Mouse (Mus musculus): Measurements from ENCODE around the gene Gpr89. TPM values are rescaled to one million over a fixed set of nuclear protein-coding genes. Genes with fewer than 3 reads are reported as not detected.

Gpr89 gene
- polyA plus RNA-seq, 1 experiment from 2014 or later = 37.0 TPM

- Histone ChIP-seq H3K27ac (replicated peaks; ENCODE audit: low read depth, low read length) (no peak overlapping the region), H3K4me3 (ENCODE audit: low read depth, low read length) (no peak overlapping the region), H3K9me3 (ENCODE audit: control insufficient read depth, low read length) (no peaks in the 10 kb centered on the region), H3K9ac (ENCODE audit: low read length) (no peak overlapping the region), H3K36me3 (ENCODE audit: control insufficient read depth, insufficient read depth, low read length) (no peaks in the 10 kb centered on the region), H3K27me3 (ENCODE audit: control insufficient read depth, insufficient read depth, low read length) (no peaks in the 10 kb centered on the region), H3K4me2 (ENCODE audit: low read depth, severe bottlenecking) (no peak overlapping the region), H3K4me1 (ENCODE audit: control insufficient read depth, insufficient read depth, low read length) (no peaks in the 10 kb centered on the region)
- 95% methylated on average over 5 of the region's 5 CpGs for WGBS
- DNase-seq (ENCODE audit: low spot score) (no peak), ATAC-seq (ENCODE audit: insufficient number of reproducible peaks, low FRiP score, low TSS enrichment, low read depth) (no peak)
These were observed 44.6 kb downstream of the Gpr89 start for GRCm38 (mm10) chr3:96860498-96860897.

- no peak overlapping the region for H3K27ac ChIP-seq (replicated peaks; ENCODE audit: low read depth, low read length)
- H3K4me1 ChIP-seq (ENCODE audit: control insufficient read depth, insufficient read depth, low read length) = no peaks in the 10 kb centered on the region
- no peak overlapping the region for H3K4me2 ChIP-seq (ENCODE audit: low read depth, severe bottlenecking)
- no peaks in the 10 kb centered on the region for H3K36me3 ChIP-seq (ENCODE audit: control insufficient read depth, insufficient read depth, low read length)
- no peak for DNase-seq (ENCODE audit: low spot score)
- H3K27me3 ChIP-seq (ENCODE audit: control insufficient read depth, insufficient read depth, low read length) = no peaks in the 10 kb centered on the region
- no peaks in the 10 kb centered on the region for H3K9me3 ChIP-seq (ENCODE audit: control insufficient read depth, low read length)
- WGBS = 73% methylated on average over 2 of the region's 3 CpGs
- H3K9ac ChIP-seq (ENCODE audit: low read length) = no peak overlapping the region
- H3K4me3 ChIP-seq (ENCODE audit: low read depth, low read length) = no peak overlapping the region
- no peak for ATAC-seq (ENCODE audit: insufficient number of reproducible peaks, low FRiP score, low TSS enrichment, low read depth)
These were observed 49.3 kb downstream of the Gpr89 start for GRCm38 (mm10) chr3:96855833-96856232.

GRCm38 (mm10) chr3:96854376-96854775 is 50.8 kb downstream of the Gpr89 start:
- Histone ChIP-seq H3K9me3 (ENCODE audit: control insufficient read depth, low read length) (no peaks in the 10 kb centered on the region), H3K36me3 (ENCODE audit: control insufficient read depth, insufficient read depth, low read length) (no peaks in the 10 kb centered on the region), H3K4me1 (ENCODE audit: control insufficient read depth, insufficient read depth, low read length) (no peaks in the 10 kb centered on the region), H3K9ac (ENCODE audit: low read length) (no peak overlapping the region), H3K4me3 (ENCODE audit: low read depth, low read length) (no peak overlapping the region), H3K4me2 (ENCODE audit: low read depth, severe bottlenecking) (no peak overlapping the region), H3K27me3 (ENCODE audit: control insufficient read depth, insufficient read depth, low read length) (no peaks in the 10 kb centered on the region), H3K27ac (replicated peaks; ENCODE audit: low read depth, low read length) (no peak overlapping the region)
- ATAC-seq (ENCODE audit: insufficient number of reproducible peaks, low FRiP score, low TSS enrichment, low read depth) (no peak), DNase-seq (ENCODE audit: low spot score) (no peak)
- 86% methylated on average over 4 of the region's 4 CpGs for WGBS

GRCm38 (mm10) chr3:96852561-96852960 is 52.6 kb downstream of the Gpr89 start:
- H3K27me3 ChIP-seq (ENCODE audit: control insufficient read depth, insufficient read depth, low read length) = no peaks in the 10 kb centered on the region
- H3K4me3 ChIP-seq (ENCODE audit: low read depth, low read length) = no peak overlapping the region
- no peak overlapping the region for H3K27ac ChIP-seq (replicated peaks; ENCODE audit: low read depth, low read length)
- no peaks in the 10 kb centered on the region for H3K36me3 ChIP-seq (ENCODE audit: control insufficient read depth, insufficient read depth, low read length)
- no peak for ATAC-seq (ENCODE audit: insufficient number of reproducible peaks, low FRiP score, low TSS enrichment, low read depth)
- no peaks in the 10 kb centered on the region for H3K9me3 ChIP-seq (ENCODE audit: control insufficient read depth, low read length)
- no peak for DNase-seq (ENCODE audit: low spot score)
- 0 out of 2 replicates have a peak, but pooled peaks cover 3% of the 10 kb centered on the region for H3K4me1 ChIP-seq (ENCODE audit: control insufficient read depth, insufficient read depth, low read length)
- no peak overlapping the region for H3K9ac ChIP-seq (ENCODE audit: low read length)
- H3K4me2 ChIP-seq (ENCODE audit: low read depth, severe bottlenecking) = no peak overlapping the region
- 80% methylated on average over 6 of the region's 6 CpGs for WGBS

- WGBS = 87% methylated on average over 2 of the region's 2 CpGs
- H3K27me3 ChIP-seq (ENCODE audit: control insufficient read depth, insufficient read depth, low read length) = no peaks in the 10 kb centered on the region
- H3K9me3 ChIP-seq (ENCODE audit: control insufficient read depth, low read length) = no peaks in the 10 kb centered on the region
- no peak for DNase-seq (ENCODE audit: low spot score)
- no peak overlapping the region for H3K4me3 ChIP-seq (ENCODE audit: low read depth, low read length)
- H3K36me3 ChIP-seq (ENCODE audit: control insufficient read depth, insufficient read depth, low read length) = no peaks in the 10 kb centered on the region
- no peak overlapping the region for H3K27ac ChIP-seq (replicated peaks; ENCODE audit: low read depth, low read length)
- 0 out of 2 replicates have a peak, but pooled peaks cover 3% of the 10 kb centered on the region for H3K4me1 ChIP-seq (ENCODE audit: control insufficient read depth, insufficient read depth, low read length)
- no peak overlapping the region for H3K9ac ChIP-seq (ENCODE audit: low read length)
- no peak for ATAC-seq (ENCODE audit: insufficient number of reproducible peaks, low FRiP score, low TSS enrichment, low read depth)
- H3K4me2 ChIP-seq (ENCODE audit: low read depth, severe bottlenecking) = no peak overlapping the region
These were observed 55.9 kb downstream of the Gpr89 start for GRCm38 (mm10) chr3:96849168-96849727.

GRCm38 (mm10) chr3:96848470-96848869 is 56.7 kb downstream of the Gpr89 start:
- Histone ChIP-seq H3K9me3 (ENCODE audit: control insufficient read depth, low read length) (no peaks in the 10 kb centered on the region), H3K4me1 (ENCODE audit: control insufficient read depth, insufficient read depth, low read length) (0 out of 2 replicates have a peak, but pooled peaks cover 3% of the 10 kb centered on the region), H3K36me3 (ENCODE audit: control insufficient read depth, insufficient read depth, low read length) (no peaks in the 10 kb centered on the region), H3K4me3 (ENCODE audit: low read depth, low read length) (no peak overlapping the region), H3K27ac (replicated peaks; ENCODE audit: low read depth, low read length) (no peak overlapping the region), H3K4me2 (ENCODE audit: low read depth, severe bottlenecking) (no peak overlapping the region), H3K9ac (ENCODE audit: low read length) (no peak overlapping the region), H3K27me3 (ENCODE audit: control insufficient read depth, insufficient read depth, low read length) (no peaks in the 10 kb centered on the region)
- DNase-seq (ENCODE audit: low spot score) (no peak), ATAC-seq (ENCODE audit: insufficient number of reproducible peaks, low FRiP score, low TSS enrichment, low read depth) (no peak)
- WGBS = 86% methylated on average over 7 of the region's 8 CpGs

GRCm38 (mm10) chr3:96847661-96848060 is 57.5 kb downstream of the Gpr89 start:
- no peak overlapping the region for H3K4me2 ChIP-seq (ENCODE audit: low read depth, severe bottlenecking)
- WGBS = 12% methylated on average over 6 of the region's 6 CpGs
- DNase-seq (ENCODE audit: low spot score) (no peak), ATAC-seq (ENCODE audit: insufficient number of reproducible peaks, low FRiP score, low TSS enrichment, low read depth) (no peak)
- H3K4me1 ChIP-seq (ENCODE audit: control insufficient read depth, insufficient read depth, low read length) = 0 out of 2 replicates have a peak, but pooled peaks cover 3% of the 10 kb centered on the region
- H3K4me3 ChIP-seq (ENCODE audit: low read depth, low read length) = no peak overlapping the region
- no peaks in the 10 kb centered on the region for H3K9me3 ChIP-seq (ENCODE audit: control insufficient read depth, low read length)
- H3K27ac ChIP-seq (replicated peaks; ENCODE audit: low read depth, low read length) = no peak overlapping the region
- no peaks in the 10 kb centered on the region for H3K27me3 ChIP-seq (ENCODE audit: control insufficient read depth, insufficient read depth, low read length)
- H3K9ac ChIP-seq (ENCODE audit: low read length) = no peak overlapping the region
- no peaks in the 10 kb centered on the region for H3K36me3 ChIP-seq (ENCODE audit: control insufficient read depth, insufficient read depth, low read length)

- Histone ChIP-seq H3K4me1 (ENCODE audit: control insufficient read depth, insufficient read depth, low read length) (0 out of 2 replicates have a peak, but pooled peaks cover 3% of the 10 kb centered on the region), H3K27me3 (ENCODE audit: control insufficient read depth, insufficient read depth, low read length) (no peaks in the 10 kb centered on the region), H3K4me3 (ENCODE audit: low read depth, low read length) (no peak overlapping the region), H3K27ac (replicated peaks; ENCODE audit: low read depth, low read length) (no peak overlapping the region), H3K9me3 (ENCODE audit: control insufficient read depth, low read length) (no peaks in the 10 kb centered on the region), H3K4me2 (ENCODE audit: low read depth, severe bottlenecking) (no peak overlapping the region), H3K36me3 (ENCODE audit: control insufficient read depth, insufficient read depth, low read length) (no peaks in the 10 kb centered on the region), H3K9ac (ENCODE audit: low read length) (no peak overlapping the region)
- DNase-seq (ENCODE audit: low spot score) (no peak), ATAC-seq (ENCODE audit: insufficient number of reproducible peaks, low FRiP score, low TSS enrichment, low read depth) (no peak)
- WGBS = 86% methylated on average over 12 of the region's 12 CpGs
These were observed 58.2 kb downstream of the Gpr89 start for GRCm38 (mm10) chr3:96846985-96847384.

GRCm38 (mm10) chr3:96845806-96846205 is 59.3 kb downstream of the Gpr89 start:
- 85% methylated on average over 9 of the region's 9 CpGs for WGBS
- Histone ChIP-seq H3K36me3 (ENCODE audit: control insufficient read depth, insufficient read depth, low read length) (no peaks in the 10 kb centered on the region), H3K27ac (replicated peaks; ENCODE audit: low read depth, low read length) (no peak overlapping the region), H3K4me3 (ENCODE audit: low read depth, low read length) (no peak overlapping the region), H3K4me1 (ENCODE audit: control insufficient read depth, insufficient read depth, low read length) (0 out of 2 replicates have a peak, but pooled peaks cover 3% of the 10 kb centered on the region), H3K9ac (ENCODE audit: low read length) (no peak overlapping the region), H3K9me3 (ENCODE audit: control insufficient read depth, low read length) (no peaks in the 10 kb centered on the region), H3K27me3 (ENCODE audit: control insufficient read depth, insufficient read depth, low read length) (no peaks in the 10 kb centered on the region), H3K4me2 (ENCODE audit: low read depth, severe bottlenecking) (no peak overlapping the region)
- DNase-seq (ENCODE audit: low spot score) (no peak), ATAC-seq (ENCODE audit: insufficient number of reproducible peaks, low FRiP score, low TSS enrichment, low read depth) (no peak)
